Mouse (Mus musculus): ENCODE data around the gene Gm7876. TPM values are rescaled to one million over a fixed set of nuclear protein-coding genes. Genes with fewer than 3 reads are reported as not detected.

Gm7876 gene
- not detected for total RNA-seq (2023)

DNA sequence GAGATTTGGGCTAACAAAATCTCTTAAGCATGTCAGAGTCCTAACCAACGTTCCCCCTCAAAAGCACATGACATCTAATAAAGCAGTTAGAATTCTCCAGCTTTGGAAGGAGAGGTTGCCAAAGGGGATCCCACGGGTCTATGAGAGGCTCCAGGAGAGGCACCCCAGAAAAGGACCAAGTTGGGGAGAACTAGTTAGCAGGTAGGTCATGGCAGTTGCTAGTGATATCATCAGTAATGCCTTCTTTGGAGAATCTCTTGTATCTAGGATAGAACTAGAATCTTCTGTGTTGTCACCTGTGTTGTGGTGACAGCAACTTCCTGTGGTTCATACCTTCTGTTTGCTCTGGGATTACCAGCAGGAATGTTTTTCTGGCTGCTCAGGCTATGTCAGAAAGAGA is at the start of gene Gm7876:
Gene Gm7876, plus strand, starts transcription at position 301 of the 400 bp plus-strand sequence.

DNA sequence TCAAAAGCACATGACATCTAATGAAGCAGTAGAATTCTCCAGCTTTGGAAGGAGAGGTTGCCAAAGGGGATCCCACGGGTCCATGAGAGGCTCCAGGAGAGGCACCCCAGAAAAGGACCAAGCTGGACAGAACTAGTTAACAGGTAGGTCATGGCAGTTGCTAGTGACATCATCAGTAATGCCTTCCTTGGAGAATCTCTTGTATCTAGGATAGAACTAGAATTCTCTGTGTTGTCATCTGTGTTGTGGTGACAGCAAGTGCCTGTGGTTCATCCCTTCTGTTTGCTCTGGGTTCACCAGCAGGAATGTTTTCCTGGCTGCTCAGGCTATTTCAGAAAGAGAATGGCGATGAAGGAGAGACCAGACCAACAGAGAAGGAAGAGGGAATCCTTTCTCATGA is 45.1 kb upstream of the Gm7876 start, which contains the start of gene Gm3239:
Gene Gm3239, plus strand, starts transcription at position 301 of the 400 bp plus-strand sequence.

DNA sequence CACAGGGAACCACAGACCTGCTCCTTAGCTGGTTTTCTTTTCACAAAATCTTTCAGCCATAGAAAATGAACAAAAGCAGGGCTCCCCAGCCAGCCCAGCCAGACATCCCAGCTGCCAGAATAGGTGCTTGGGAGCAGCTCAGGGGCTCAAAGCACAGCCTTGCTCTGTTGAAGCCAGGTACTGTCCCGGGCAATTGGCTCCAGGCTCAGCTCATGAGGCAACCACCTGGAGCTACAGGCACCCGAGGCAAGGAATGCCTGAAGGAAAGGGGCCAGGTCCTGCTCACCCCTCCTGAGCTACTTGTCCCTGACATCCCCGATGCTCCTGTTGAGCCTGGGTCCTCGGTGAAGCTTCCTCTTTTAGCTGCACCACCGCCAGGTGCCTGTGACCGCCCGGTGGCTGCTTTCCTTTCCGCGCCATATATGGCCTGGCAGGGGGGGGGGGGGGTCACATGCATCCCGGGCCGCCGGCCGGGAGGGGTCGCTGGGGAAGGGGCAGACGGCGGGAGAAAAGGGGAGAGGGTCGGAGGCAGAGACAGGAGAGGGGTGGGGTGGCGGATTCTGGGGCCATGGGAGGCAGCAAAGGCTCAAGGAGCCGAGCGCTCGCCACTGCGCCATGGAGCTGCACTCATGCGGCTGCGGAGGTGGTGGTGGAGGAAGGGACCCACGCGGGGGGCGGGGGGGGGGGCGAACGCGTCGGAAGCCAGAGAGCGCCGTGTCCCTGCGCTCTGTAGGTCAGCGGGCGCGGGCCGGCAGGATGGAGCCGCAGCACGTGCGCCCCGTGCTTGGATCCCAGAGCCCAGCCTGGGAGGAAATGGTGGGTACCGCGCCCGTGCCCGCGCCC is 17.2 kb downstream of the Gm7876 start, which contains the start of gene Gm3252:
Gene Gm3252, plus strand, starts transcription at position 738 of the 843 bp plus-strand sequence.

Other genes with a start within 250 kb of the Gm7876 start
- not detected for gene Gm3182, start 227.5 kb upstream of the Gm7876 start, total RNA-seq (2023)
- gene Gm3047, start 153.8 kb upstream of the Gm7876 start, total RNA-seq (2023) = not detected
- not detected for gene Gm8159, start 76.9 kb upstream of the Gm7876 start, total RNA-seq (2023)
- gene Gm3239, start 45.0 kb upstream of the Gm7876 start, total RNA-seq (2023) = not detected
- not detected for gene Gm3252, start 17.5 kb downstream of the Gm7876 start, total RNA-seq (2023)
- not detected for gene Gm9602, start 67.1 kb downstream of the Gm7876 start, total RNA-seq (2023)
- gene Gm3269, start 128.9 kb downstream of the Gm7876 start, total RNA-seq (2023) = not detected
- gene Gm3264, start 146.3 kb downstream of the Gm7876 start, total RNA-seq (2023) = not detected
- not detected for gene Gm3278, start 183.2 kb downstream of the Gm7876 start, total RNA-seq (2023)